Mouse (Mus musculus) fibroblast of lung, adult 2 months (primary cell): Measurements from ENCODE around the gene Fam167b.

ENCODE experiments used
- DNase-seq: peaks from one replicate; pipeline ENCODE4 v3.0.0-alpha.2; 2011; ENCODE audit warnings: low read depth

Fam167b gene

DNA sequence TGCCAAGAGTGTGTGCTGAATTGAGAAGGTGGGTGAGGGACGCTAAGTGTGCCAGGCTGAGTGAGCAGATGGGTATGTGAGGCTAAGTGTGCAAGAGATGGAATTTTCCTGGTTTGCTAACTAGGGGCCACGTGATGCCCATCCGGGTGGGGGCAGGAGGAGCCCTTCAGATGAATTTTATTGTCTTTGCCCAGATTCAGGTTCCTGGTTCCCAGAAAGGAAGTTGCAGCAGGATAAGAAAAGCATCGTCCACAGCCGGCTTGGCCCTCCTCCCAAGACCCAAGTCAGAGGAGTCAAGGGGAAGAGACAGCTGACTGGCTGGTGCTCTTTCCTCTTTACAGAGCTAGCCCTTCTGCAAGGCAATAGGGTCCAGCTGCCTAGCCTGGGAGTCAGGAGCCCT is at the start of gene Fam167b:
Gene Fam167b (minus strand): TSS at position 84 of the 400 bp plus-strand sequence.
- no peak for DNase-seq

- DNase-seq, result no peak
Measured at GRCm38 (mm10) chr4:129626035-129626434, 47.7 kb upstream of the Fam167b start.

- no peak for DNase-seq
Measured at GRCm38 (mm10) chr4:129625496-129625895, 47.1 kb upstream of the Fam167b start.

DNA sequence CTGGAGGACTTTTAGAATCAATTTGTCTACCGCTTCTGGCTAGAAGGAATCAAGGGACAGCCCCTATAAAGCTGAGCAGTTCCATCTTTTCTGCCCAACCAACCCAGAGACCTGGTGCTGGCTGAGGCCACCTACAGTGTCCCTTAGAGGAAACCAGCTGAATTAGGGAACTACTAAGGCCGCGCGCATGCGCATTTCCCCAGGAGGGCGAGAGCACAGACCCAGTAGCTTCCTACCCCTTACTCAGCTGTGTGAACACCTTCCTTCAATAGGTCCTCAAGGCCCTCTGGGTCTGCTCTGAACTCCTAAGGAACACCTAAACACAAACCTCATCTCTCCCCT is 46.7 kb upstream of the Fam167b start:
- DNase-seq, result no peak

- DNase-seq, result peak; percentile 83
Measured at GRCm38 (mm10) chr4:129624281-129625028, 46.1 kb upstream of the Fam167b start.

- DNase-seq, result no peak
Measured at GRCm38 (mm10) chr4:129623681-129624091, 45.3 kb upstream of the Fam167b start, which contains the start of gene Ccdc28b. Ccdc28b (minus strand) TSS chr4:129623947.

DNA sequence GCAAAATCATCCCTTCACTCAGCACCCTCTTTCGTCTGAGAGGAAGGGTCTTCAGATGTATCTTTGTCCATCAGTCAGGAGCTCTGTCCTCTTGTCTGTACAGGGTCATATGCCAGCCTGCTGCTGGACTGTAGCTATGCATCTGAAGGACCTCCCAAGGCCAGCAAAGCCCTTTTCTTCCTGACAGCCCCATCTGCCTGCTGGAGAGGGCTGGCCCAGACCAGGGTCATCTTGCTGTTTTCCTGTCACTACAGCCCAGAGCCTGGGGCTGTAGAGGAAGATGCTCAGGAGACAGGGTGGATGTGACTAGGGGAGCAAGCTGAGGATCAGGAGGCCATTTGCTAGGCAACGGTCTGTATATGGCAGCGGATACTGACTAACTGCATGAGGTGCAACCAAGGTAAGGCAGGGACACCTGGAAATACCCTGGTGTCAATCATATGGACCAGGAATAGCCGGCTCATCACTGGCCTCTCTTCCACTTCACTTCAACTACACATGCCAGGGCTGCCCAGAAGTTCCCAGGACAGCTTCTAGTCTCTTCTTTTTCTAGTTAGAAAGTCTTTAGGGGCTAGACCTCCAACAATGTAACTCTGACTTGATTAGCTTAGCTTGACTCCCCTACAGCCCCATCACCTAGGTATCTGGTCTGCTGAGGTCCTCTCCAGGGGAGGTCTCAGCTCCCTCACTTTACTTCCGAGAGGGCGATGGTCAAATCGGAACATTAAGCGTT is 44.6 kb upstream of the Fam167b start:
- no peak for DNase-seq

GRCm38 (mm10) chr4:129622120-129622802 is 43.9 kb upstream of the Fam167b start:
- no peak for DNase-seq

GRCm38 (mm10) chr4:129621283-129621841 is 43.0 kb upstream of the Fam167b start:
- DNase-seq, result peak; percentile 41

DNA sequence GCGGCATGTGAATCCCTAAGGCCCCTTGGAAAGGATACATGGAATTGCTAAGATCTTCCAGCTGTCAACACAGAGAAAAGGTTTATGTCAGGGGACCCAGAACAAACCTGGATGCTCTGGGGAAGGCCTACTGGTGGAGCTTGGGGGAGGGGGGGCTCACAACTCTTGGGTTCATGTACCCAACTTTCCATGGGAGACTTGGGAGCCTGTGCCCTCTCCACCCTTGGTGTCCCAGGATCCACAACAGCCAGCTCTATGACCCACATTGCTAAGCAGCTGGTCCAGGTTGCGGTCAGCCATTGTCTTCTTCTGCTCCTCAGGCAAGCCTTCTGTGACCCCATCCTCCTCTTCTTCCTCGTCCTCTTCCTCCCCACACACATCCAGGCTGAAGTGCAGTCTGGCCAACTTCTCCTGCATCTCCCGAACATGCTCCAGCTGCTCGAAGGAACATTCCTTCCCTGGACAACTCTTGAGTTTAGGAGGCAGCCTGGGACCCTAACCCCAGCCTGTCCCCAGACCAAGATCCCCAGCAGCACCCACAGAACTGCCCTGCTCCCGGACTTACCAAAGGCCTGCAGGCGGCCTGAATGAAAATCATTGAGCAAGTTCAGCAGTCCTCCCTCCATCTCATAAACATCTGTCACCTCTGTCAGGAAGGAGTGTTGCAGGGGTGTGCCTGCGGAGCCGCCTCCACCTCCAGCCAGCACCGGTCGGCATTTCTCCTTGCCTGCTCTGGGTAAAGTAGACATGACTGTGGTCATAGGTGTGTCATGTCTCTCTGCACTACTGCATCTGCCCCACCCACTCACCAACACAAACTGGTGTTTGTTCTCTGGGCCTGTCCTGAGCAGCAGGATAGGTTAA is 42.3 kb upstream of the Fam167b start:
- no peak for DNase-seq

GRCm38 (mm10) chr4:129618786-129619691 is 40.7 kb upstream of the Fam167b start, which contains the start of gene Iqcc:
Iqcc (minus strand) TSS chr4:129619099.
- DNase-seq, result peak; percentile 82

GRCm38 (mm10) chr4:129618031-129618430 is 39.7 kb upstream of the Fam167b start:
- DNase-seq, result no peak

- DNase-seq, result no peak
Measured at GRCm38 (mm10) chr4:129617121-129617641, 38.8 kb upstream of the Fam167b start.

DNA sequence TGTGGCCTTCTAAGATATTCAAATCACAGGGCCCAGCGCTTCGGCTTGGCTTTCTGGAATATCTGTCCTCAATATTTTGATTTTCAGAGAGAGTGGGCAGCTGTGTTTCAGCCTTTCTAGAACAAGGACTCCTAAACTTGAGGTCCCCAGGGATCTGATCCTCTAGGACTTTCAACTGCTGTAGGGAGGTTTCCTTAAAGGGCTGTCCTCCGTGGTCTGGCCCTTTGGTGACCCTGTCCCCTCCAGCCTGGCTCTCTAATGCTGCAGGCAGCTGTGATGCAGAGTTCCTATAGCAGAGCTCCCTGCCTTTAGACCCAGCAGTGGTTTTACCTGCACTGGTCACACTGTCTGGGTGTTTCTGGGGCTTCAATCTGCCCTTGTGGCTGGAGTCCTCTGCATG is 38.3 kb upstream of the Fam167b start:
- DNase-seq, result no peak

GRCm38 (mm10) chr4:129615801-129616290 is 37.5 kb upstream of the Fam167b start:
- no peak for DNase-seq

- DNase-seq, result no peak
Measured at GRCm38 (mm10) chr4:129614093-129614492, 35.7 kb upstream of the Fam167b start, which contains the start of gene Dcdc2b. Dcdc2b (minus strand) TSS chr4:129614257.

- no peak for DNase-seq
Measured at GRCm38 (mm10) chr4:129610472-129610871, 32.1 kb upstream of the Fam167b start.

DNA sequence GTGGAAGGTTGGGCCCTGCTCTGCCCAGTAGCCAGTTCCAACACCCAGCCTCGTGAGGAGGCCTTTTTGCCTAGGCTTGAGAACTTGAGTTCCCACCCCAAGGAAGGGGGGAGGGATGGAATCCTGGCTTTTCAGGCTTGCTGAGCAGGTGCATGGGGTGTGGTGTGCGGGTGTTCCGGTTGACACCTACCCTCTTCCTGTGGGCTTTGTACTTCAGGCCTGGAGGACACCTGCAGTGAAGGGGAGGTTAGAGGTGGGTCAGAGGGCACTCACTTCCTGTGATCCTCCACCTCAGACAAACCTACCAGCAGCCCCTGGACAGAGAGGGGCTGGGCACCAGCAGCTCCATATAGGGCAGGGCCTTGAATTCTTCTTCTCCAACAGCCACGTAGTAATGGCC is 31.7 kb upstream of the Fam167b start:
- DNase-seq, result no peak

- no peak for DNase-seq
Measured at GRCm38 (mm10) chr4:129609139-129609631, 30.8 kb upstream of the Fam167b start.
